Mouse (Mus musculus) ZHBTc4 (cell line): ENCODE data around the gene Nolc1.
A peak's percentile ranks its signal among the peaks of the same experiment; 100 is the strongest.

Source experiments
- DNase-seq: peaks from one replicate; pipeline ENCODE4 v3.0.0-alpha.2; 2011; ENCODE audit warnings: low read depth, low spot score

Gene Nolc1

GRCm38 (mm10) chr19:46075616-46076607, at the start of gene Nolc1:
Gene Nolc1 (plus strand): TSS chr19:46075863.
- peak; percentile 100 for DNase-seq

DNA sequence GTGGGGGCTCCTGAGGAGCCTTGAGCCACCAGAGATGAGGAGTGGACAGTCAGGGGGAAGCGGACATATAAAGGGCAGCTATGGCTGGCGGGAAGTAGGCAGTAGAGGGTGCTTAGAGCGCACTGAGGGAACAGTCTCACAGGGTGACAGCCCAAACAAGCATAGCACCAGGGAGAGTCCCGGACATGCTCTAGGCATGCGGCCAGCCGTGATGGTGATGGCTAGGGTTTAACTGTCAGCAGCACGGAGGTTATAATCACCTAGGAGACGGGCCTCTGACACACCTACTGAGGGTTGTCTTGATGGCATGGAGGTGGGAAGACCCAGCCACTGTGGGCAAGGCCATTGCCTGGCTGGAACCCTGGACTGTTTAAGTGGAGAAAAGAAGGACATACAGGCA, 49.1 kb upstream of the Nolc1 start:
- no peak for DNase-seq

- DNase-seq: peak; percentile 84
Observed at GRCm38 (mm10) chr19:46028747-46029320, 46.8 kb upstream of the Nolc1 start.

DNA sequence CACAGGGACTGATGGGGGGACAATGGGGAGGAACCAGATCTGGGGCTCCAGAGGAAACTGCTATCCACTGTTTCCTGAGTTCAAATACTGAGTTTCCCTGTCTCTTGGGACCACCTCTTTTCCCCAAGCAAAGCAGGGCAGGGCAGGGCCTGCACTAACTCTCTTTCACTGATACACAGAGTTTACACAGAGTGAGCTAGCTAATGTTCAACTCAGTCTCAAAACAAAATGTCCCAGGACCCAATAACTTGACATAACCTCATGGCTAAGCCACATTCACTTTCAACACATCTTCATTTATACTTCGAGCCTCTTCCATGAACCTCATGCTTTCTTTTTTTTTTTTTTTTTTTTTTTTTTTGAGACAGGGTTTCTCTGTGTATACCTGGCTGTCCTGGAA, 46.0 kb upstream of the Nolc1 start:
- DNase-seq: no peak

DNA sequence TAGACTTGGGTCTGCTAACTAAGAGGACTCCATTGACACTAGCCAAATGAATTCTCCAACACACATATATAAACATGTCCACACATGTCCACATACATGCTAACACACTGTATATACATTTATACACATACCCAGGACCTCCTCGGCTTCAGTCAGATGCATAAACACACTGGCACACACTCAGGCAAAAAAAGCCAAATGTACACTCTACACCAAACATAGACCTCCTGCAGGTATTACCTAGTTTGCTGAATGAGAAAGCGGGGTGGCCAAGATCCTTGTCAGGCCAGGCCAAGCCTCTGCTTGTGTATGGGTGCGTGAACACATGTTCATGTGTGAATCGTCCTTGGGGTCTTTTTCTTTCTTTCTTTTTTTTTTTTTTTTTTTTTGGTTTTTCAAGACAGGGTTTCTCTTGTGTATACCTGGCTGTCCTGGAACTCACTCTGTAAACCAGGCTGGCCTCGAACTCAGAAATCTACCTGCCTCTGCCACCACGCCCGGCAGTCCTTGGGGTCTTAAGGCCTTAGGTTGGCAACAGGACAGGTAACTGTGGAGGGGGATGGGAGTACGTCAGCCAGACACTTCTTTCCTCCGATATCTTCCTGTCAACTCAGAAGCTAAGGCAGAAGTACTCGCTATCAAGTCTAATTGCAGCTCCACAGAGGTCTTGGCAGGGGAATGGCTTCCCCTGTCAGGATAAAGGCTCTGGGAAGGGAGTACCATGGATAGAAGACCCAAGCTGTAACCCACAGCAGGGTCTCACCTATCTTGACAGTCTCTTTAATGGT, 45.3 kb upstream of the Nolc1 start:
- DNase-seq: no peak

DNA sequence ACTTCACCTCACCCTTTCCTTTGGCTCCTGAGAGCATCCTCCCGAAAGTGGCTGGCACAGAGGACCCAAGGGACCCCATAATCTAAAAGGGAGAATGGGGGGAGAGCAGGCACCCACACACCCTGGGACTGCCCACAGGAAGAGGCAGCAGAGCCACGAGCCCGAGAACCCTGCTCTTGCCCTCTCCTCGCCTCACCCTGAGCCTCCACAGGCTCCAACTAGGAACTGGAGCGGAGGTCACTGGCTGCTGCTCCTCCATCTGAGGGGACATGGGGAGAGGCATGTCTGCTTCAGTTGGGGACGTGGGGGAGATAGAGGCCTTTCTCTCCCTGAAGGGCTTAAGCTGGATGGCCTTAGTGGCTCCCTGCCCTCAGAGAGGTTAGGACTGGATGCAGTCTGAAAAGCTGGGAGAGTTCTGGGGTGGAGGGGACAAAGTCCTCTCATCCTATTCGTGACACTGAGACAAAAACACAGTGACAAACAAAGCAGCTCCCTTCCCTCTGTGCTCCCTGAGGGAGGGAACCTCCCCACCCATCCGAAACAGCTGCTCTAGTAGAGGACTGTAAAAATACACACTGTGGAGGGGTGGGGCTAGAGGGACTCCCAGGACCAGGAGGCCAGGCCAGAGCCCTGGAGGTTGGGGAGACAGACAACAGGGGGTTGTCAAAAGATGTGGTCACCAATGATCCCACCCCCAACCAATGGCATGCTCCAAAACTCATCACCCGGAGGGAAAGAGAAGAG, 43.8 kb upstream of the Nolc1 start:
- DNase-seq: no peak

GRCm38 (mm10) chr19:46032731-46033510, 42.7 kb upstream of the Nolc1 start:
- no peak for DNase-seq

DNA sequence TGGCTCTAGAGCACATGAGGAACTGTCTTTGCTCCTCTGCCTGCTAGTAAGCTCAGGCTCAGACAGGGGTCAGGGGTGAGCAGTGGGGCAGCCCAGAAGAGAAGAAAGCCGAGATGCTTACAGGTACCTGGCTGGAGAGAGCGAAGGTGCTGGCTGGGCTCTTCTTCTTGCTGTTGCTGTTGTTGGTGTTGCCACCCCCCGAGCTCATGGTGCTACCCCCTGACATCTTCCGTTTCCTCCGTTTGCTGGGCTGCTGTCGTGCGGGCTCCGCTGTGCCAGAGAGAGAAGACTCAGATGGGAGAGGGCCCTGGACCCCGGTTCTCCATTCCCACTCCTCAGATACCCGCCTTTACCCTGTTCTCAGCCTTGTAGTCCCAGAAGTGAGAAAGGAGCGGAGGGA, 41.8 kb upstream of the Nolc1 start:
- DNase-seq: no peak

DNA sequence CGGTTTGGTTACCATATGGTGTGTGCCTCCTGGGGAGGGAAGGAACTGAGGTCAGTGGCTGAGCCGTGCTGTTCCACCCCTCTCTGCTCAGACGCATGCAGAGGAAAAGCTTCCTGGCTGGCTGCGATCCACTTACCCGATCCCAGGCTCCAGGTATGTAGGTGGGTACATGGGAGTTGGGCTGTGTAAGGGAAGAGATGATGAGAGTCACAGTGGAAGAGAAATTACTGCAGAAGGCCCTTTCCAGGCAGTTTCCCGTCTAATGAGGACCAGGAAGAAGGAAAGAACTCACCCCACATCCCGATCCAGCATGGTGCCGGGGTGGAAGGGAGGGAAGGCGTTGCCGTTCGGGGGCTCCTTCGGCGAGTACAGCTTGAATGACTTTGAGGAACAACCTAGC, 39.7 kb upstream of the Nolc1 start:
- DNase-seq: no peak

DNA sequence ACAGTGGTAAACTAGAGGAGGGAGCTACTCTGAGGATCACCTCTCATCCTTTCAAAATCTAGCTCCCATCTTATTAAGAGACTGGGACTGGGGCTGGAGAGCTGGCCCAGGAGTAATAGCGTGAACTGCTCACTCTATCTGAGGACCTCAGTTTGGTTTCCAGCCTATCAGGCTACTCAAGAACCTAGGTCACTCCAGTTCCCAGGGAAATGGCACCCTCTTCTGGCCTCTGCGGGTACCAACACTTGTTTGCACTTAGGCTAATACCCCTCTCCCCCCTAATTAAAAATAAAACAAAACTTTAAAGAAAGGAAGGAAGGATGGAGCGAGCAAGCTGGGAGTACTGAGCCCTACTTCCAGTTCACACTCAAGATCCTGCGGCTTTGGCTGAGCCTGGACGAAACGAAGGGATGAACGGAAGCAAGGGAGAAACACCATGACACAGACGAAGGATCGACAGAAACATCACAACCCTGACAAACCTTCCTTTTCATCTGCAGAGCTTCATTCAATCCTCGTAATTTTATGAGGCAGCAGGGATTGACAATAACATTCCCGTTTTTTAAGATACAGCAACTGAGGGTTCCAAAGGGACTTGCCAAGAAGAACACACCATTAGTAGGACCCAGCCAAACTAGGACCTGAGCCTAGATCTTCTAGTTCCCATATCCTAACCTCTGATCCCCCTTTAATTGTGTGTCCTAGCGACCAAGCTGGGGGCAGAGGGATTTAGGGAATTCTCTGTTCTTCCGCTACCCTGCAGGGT, 39.0 kb upstream of the Nolc1 start:
- DNase-seq: peak; percentile 80

DNA sequence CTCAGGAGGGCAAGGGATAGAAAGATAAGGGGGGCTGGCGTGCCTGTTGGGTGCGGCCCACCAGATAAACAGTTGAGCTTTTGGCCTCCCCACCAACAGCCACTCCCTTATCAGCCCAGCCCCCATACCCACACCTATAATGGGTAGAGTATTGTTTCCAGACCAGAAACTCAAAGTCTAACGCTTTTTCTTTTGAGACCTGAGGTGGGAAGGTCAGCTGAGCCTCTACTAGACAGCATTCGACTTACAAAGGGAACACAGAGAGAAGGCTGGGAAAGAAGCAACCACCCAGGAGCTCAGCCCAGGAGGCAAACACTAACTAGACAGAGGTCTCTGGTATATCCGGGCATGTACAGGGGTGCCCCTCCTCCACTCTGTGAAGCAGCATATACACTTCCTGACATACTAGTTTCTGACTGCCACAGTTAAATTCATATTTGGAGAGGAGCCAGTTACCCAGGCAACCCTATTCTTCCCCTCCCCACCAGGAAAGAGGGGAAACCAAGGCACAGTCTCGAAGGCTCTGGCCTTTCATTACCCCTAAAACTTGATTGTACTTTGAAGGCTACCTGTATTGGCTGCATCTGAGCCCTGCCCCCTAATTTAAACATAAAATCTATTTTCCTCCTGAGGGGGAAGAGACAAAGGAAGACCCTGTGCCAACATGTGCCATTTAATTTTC, 38.3 kb upstream of the Nolc1 start:
- peak; percentile 85 for DNase-seq

- DNase-seq: no peak
Observed at GRCm38 (mm10) chr19:46037925-46038850, 37.5 kb upstream of the Nolc1 start.

DNA sequence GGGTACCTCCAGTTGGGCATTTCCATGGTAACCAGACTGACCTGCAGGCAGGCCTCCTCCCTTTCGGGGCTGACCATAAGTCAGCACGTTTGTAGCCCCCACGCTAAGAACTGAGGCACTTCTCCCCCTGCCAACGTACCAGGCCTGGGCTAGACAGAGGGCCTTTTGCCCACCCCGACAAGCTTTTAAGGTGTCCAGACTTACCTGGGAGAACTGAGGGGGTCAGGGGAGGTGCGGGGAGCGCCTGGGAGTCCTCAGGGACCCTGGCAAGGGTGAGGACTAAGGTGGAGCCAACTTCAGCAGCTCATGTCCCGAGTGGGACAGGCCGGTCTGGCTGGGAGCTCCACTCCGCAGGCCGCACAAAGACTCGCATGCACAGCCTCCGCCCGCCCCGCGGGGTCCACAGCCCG, 36.8 kb upstream of the Nolc1 start:
- no peak for DNase-seq

GRCm38 (mm10) chr19:46039478-46039877, 36.2 kb upstream of the Nolc1 start:
- DNase-seq: peak; percentile 96

- no peak for DNase-seq
Observed at GRCm38 (mm10) chr19:46040149-46040902, 35.3 kb upstream of the Nolc1 start.

DNA sequence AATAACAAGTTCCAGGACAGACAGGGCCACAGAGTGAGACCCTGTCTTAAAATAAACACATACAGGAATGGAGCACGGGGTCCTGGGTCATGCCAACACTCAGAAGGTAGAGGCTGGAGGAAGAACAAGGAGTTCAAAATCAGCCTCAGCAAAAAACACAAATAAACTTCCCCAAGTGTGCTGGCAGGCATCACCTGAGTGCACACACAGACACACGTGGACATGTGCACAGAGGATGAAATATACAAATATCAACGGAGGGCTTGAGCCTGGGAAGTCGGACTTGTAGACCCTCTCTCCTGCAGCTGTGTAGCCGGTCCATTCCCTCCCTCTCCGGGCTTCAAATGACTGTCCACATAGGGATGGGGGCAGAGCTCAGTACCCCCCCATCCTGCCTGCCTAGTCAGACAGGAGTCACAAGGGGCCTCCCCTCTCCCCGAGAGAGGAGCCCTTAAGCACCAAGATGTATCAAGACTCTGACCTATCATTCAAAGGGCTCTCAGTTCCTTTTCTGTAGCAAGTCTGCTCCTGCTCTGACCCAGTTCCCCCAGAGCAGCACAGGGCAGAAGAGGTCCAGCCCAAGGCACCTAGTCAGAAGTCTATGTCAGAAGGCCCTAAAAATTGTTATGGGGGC, 34.2 kb upstream of the Nolc1 start:
- DNase-seq: no peak

DNA sequence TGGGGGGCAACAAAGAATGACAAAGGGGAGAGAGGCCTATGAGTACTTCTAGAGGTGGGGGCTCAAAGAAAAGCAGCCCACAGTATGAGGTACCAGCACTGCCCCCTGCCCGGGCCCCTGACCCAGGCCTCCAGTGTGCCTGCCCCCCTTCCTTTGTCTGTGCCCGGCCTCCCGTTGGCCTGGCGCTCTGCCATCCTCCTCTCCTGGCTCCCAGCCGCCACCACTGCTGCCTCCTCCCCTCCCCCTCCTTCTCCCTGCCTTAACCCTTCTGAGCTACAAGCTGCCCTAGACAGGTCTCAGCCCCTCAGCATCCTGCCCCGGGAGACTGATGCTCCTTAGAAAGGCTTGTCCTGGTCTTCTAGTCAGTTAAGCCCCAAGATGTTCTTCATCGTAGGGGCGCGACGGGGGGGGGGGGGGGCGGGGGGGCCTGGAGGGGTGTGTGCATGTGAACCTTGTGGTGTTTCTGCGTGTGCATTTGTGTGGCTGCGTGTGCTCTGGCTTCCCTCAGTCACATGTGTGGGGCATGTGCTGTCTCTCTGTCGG, 33.7 kb upstream of the Nolc1 start:
- peak; percentile 69 for DNase-seq
